Mouse (Mus musculus): ENCODE data around the gene Mrtfb. TPM values are rescaled to one million over a fixed set of nuclear protein-coding genes. Genes with fewer than 3 reads are reported as not detected.

Gene Mrtfb
- polyA plus RNA-seq, 1 experiment from 2014 or later = 19.8 TPM

GRCm38 (mm10) chr16:13419752-13420151, 163.5 kb downstream of the Mrtfb start:
- no peak overlapping the region for H3K4me3 ChIP-seq (replicated peaks; ENCODE audit: low read depth, low read length)
- ATAC-seq (replicated peaks; ENCODE audit: low FRiP score, low read depth) (no peak), DNase-seq (ENCODE audit: low spot score) (no peak)
- 0 out of 2 replicates have a peak, but pooled peaks cover 2% of the 10 kb centered on the region for H3K36me3 ChIP-seq (ENCODE audit: insufficient read depth, low read length)
- H3K9ac ChIP-seq (ENCODE audit: low read depth, low read length) = no peak overlapping the region
- no peak for TF ChIP-seq CTCF (IDR thresholded peaks at IDR 0.05; ENCODE audit: low read depth)
- H3K9me3 ChIP-seq (replicated peaks; ENCODE audit: low read length) = no peaks in the 10 kb centered on the region
- no peak overlapping the region for H3K4me2 ChIP-seq (ENCODE audit: low read length)
- H3K27ac ChIP-seq = no peak overlapping the region
- 81% methylated on average over 2 of the region's 2 CpGs for WGBS
- H3K4me1 ChIP-seq (replicated peaks; ENCODE audit: insufficient read depth, low read length) = no peaks in the 10 kb centered on the region
- H3K27me3 ChIP-seq (ENCODE audit: insufficient read depth, low read length) = no peaks in the 10 kb centered on the region

- H3K9ac ChIP-seq (ENCODE audit: low read depth, low read length) = no peak overlapping the region
- H3K27me3 ChIP-seq (ENCODE audit: insufficient read depth, low read length) = no peaks in the 10 kb centered on the region
- H3K4me2 ChIP-seq (ENCODE audit: low read length) = no peak overlapping the region
- ATAC-seq (replicated peaks; ENCODE audit: low FRiP score, low read depth) (no peak), DNase-seq (ENCODE audit: low spot score) (no peak)
- H3K36me3 ChIP-seq (ENCODE audit: insufficient read depth, low read length) = no peaks in the 10 kb centered on the region
- H3K4me1 ChIP-seq (replicated peaks; ENCODE audit: insufficient read depth, low read length) = no peaks in the 10 kb centered on the region
- H3K4me3 ChIP-seq (replicated peaks; ENCODE audit: low read depth, low read length) = no peak overlapping the region
- no peak overlapping the region for H3K27ac ChIP-seq
- WGBS = 94% methylated on average over 3 of the region's 3 CpGs
- TF ChIP-seq CTCF (IDR thresholded peaks at IDR 0.05; ENCODE audit: low read depth) = no peak
- H3K9me3 ChIP-seq (replicated peaks; ENCODE audit: low read length) = no peaks in the 10 kb centered on the region
Measured at GRCm38 (mm10) chr16:13422522-13422921, 166.2 kb downstream of the Mrtfb start.

GRCm38 (mm10) chr16:13423587-13424355, 167.5 kb downstream of the Mrtfb start:
- Histone ChIP-seq H3K9ac (ENCODE audit: low read depth, low read length) (no peak overlapping the region), H3K36me3 (ENCODE audit: insufficient read depth, low read length) (no peaks in the 10 kb centered on the region), H3K4me1 (replicated peaks; ENCODE audit: insufficient read depth, low read length) (no peaks in the 10 kb centered on the region), H3K27ac (no peak overlapping the region), H3K4me2 (ENCODE audit: low read length) (no peak overlapping the region), H3K9me3 (replicated peaks; ENCODE audit: low read length) (no peaks in the 10 kb centered on the region), H3K27me3 (ENCODE audit: insufficient read depth, low read length) (no peaks in the 10 kb centered on the region), H3K4me3 (replicated peaks; ENCODE audit: low read depth, low read length) (no peak overlapping the region)
- 82% methylated on average over 8 of the region's 8 CpGs for whole genome bisulfite sequencing
- DNase-seq (ENCODE audit: low spot score) (no peak), ATAC-seq (replicated peaks; ENCODE audit: low FRiP score, low read depth) (no peak)
- TF ChIP-seq CTCF (IDR thresholded peaks at IDR 0.05; ENCODE audit: low read depth) = no peak

- no peak for TF ChIP-seq CTCF (IDR thresholded peaks at IDR 0.05; ENCODE audit: low read depth)
- no peak overlapping the region for H3K4me2 ChIP-seq (ENCODE audit: low read length)
- H3K9me3 ChIP-seq (replicated peaks; ENCODE audit: low read length) = no peaks in the 10 kb centered on the region
- H3K4me3 ChIP-seq (replicated peaks; ENCODE audit: low read depth, low read length) = no peak overlapping the region
- H3K9ac ChIP-seq (ENCODE audit: low read depth, low read length) = no peak overlapping the region
- H3K27ac ChIP-seq = no peak overlapping the region
- DNase-seq (ENCODE audit: low spot score) (no peak), ATAC-seq (replicated peaks; ENCODE audit: low FRiP score, low read depth) (no peak)
- H3K27me3 ChIP-seq (ENCODE audit: insufficient read depth, low read length) = no peaks in the 10 kb centered on the region
- no peaks in the 10 kb centered on the region for H3K4me1 ChIP-seq (replicated peaks; ENCODE audit: insufficient read depth, low read length)
- H3K36me3 ChIP-seq (ENCODE audit: insufficient read depth, low read length) = no peaks in the 10 kb centered on the region
- 85% methylated on average over 6 of the region's 6 CpGs for WGBS
Measured at GRCm38 (mm10) chr16:13425804-13426203, 169.5 kb downstream of the Mrtfb start.

- no peaks in the 10 kb centered on the region for H3K36me3 ChIP-seq (ENCODE audit: insufficient read depth, low read length)
- H3K27ac ChIP-seq = no peak overlapping the region
- H3K4me3 ChIP-seq (replicated peaks; ENCODE audit: low read depth, low read length) = no peak overlapping the region
- no peaks in the 10 kb centered on the region for H3K27me3 ChIP-seq (ENCODE audit: insufficient read depth, low read length)
- H3K4me2 ChIP-seq (ENCODE audit: low read length) = no peak overlapping the region
- no peak for TF ChIP-seq CTCF (IDR thresholded peaks at IDR 0.05; ENCODE audit: low read depth)
- H3K9ac ChIP-seq (ENCODE audit: low read depth, low read length) = no peak overlapping the region
- no peaks in the 10 kb centered on the region for H3K9me3 ChIP-seq (replicated peaks; ENCODE audit: low read length)
- 82% methylated on average over 10 of the region's 10 CpGs for WGBS
- DNase-seq (ENCODE audit: low spot score) (no peak), ATAC-seq (replicated peaks; ENCODE audit: low FRiP score, low read depth) (no peak)
- H3K4me1 ChIP-seq (replicated peaks; ENCODE audit: insufficient read depth, low read length) = no peaks in the 10 kb centered on the region
Measured at GRCm38 (mm10) chr16:13426831-13427589, 170.7 kb downstream of the Mrtfb start.

GRCm38 (mm10) chr16:13428077-13428476, 171.8 kb downstream of the Mrtfb start:
- TF ChIP-seq CTCF (IDR thresholded peaks at IDR 0.05; ENCODE audit: low read depth) = no peak
- no peak overlapping the region for H3K4me3 ChIP-seq (replicated peaks; ENCODE audit: low read depth, low read length)
- H3K27ac ChIP-seq = no peak overlapping the region
- no peaks in the 10 kb centered on the region for H3K36me3 ChIP-seq (ENCODE audit: insufficient read depth, low read length)
- H3K4me2 ChIP-seq (ENCODE audit: low read length) = no peak overlapping the region
- ATAC-seq (replicated peaks; ENCODE audit: low FRiP score, low read depth) = no peak
- H3K4me1 ChIP-seq (replicated peaks; ENCODE audit: insufficient read depth, low read length) = no peaks in the 10 kb centered on the region
- no peaks in the 10 kb centered on the region for H3K9me3 ChIP-seq (replicated peaks; ENCODE audit: low read length)
- H3K9ac ChIP-seq (ENCODE audit: low read depth, low read length) = no peak overlapping the region
- 76% methylated on average over 5 of the region's 5 CpGs for WGBS
- no peaks in the 10 kb centered on the region for H3K27me3 ChIP-seq (ENCODE audit: insufficient read depth, low read length)
- no peak for DNase-seq (ENCODE audit: low spot score)

All from kidney, postnatal 0 days (tissue).